Mouse (Mus musculus): ENCODE measurements at regions not wholly inside any gene's neighbourhood (a gene's known extent, or its start where the extent isn't known, plus 50 kb on each side); places are given as distances from the start of the nearest gene placed in this dataset.

GRCm38 (mm10) chr3:9195781-9196180, 414.1 kb downstream of the Zfp704 start:
- TF ChIP-seq TAL1 (conservative IDR thresholded peaks at IDR 0.05; ENCODE audit: low read depth, low read length): no peak
- no peak for TF ChIP-seq CTCF (IDR thresholded peaks at IDR 0.05; ENCODE audit: low read depth, low read length)
- TF ChIP-seq GATA1 (IDR thresholded peaks at IDR 0.05; ENCODE audit: borderline replicate concordance, low read length): no peak
- TF ChIP-seq POLR2AphosphoS5 (IDR thresholded peaks at IDR 0.05; ENCODE audit: insufficient replicate concordance, low read depth, low read length): no peak
- TF ChIP-seq GATA2 (IDR thresholded peaks at IDR 0.05; ENCODE audit: borderline replicate concordance, low read depth, low read length): no peak
